Mouse (Mus musculus) bone marrow, adult 2 months (tissue): ENCODE measurements around the gene Slc9b1.

Experiments
- CTCF ChIP-seq: fragments of 200-500 bp; IDR thresholded peaks from 2 replicates; pipeline ENCODE4 v1.5.1; 2011; ENCODE audit warnings: low read length, control low read depth; ENCODE audit not compliant: control insufficient read depth, insufficient read depth
- POLR2A ChIP-seq: fragments of 200-500 bp; IDR thresholded peaks from 2 replicates; pipeline ENCODE4 v1.6.1; 2011; ENCODE audit warnings: low read depth, mild to moderate bottlenecking, control low read depth, low read length, borderline replicate concordance; ENCODE audit not compliant: control insufficient read depth

GRCm38 (mm10) chr3:135436901-135437616 lies 89.2 kb downstream of the Slc9b1 start:
- TF ChIP-seq CTCF (no peak), POLR2A (no peak)
